Mouse (Mus musculus) T-helper 2 cell (primary cell): ENCODE results near the gene Fut2.
"Not testable (repeated sequence)": the region's sequence is repeated elsewhere in the genome, so short reads cannot be mapped to it uniquely, and the experiment has no call there.

Source experiments
- in situ Hi-C: fragments of 300-600 bp; cut with MboI, MseI; formaldehyde crosslinking; loops from one replicate; pipeline ENCODE4 v1.15.1; 2025; ENCODE audit warnings: high pct_unique_total_duplicates

Fut2 gene

GRCm38 (mm10) chr7:45677627-45678295 lies 11.6 kb upstream of the Fut2 start:
- in situ Hi-C loops: no loop called here

GRCm38 (mm10) chr7:45668921-45669320 lies 2.7 kb upstream of the Fut2 start:
- in situ Hi-C loops: no loop called here

- in situ Hi-C loops: no loop called here
Observed at GRCm38 (mm10) chr7:45667761-45668160, 1.6 kb upstream of the Fut2 start.

- in situ Hi-C loops: no loop called here
Observed at GRCm38 (mm10) chr7:45665303-45666138, 673 bp downstream of the Fut2 start.

GRCm38 (mm10) chr7:45661702-45662101 lies 4.5 kb downstream of the Fut2 start:
- in situ Hi-C loops: not testable (repeated sequence)

- in situ Hi-C loops: no loop called here
Observed at GRCm38 (mm10) chr7:45660746-45661478, 5.3 kb downstream of the Fut2 start.

GRCm38 (mm10) chr7:45654424-45655047 lies 11.7 kb downstream of the Fut2 start:
- in situ Hi-C loops: no loop called here

GRCm38 (mm10) chr7:45650484-45650883 lies 15.7 kb downstream of the Fut2 start:
- in situ Hi-C loops: not testable (repeated sequence)

GRCm38 (mm10) chr7:45649351-45649750 lies 16.8 kb downstream of the Fut2 start:
- in situ Hi-C loops: no loop called here

- in situ Hi-C loops: no loop called here
Observed at GRCm38 (mm10) chr7:45646671-45647070, 19.5 kb downstream of the Fut2 start.

- in situ Hi-C loops: no loop called here
Observed at GRCm38 (mm10) chr7:45645591-45645971, 20.6 kb downstream of the Fut2 start.

GRCm38 (mm10) chr7:45644872-45645590 lies 21.2 kb downstream of the Fut2 start:
- in situ Hi-C loops: no loop called here

GRCm38 (mm10) chr7:45644183-45644582 lies 22.0 kb downstream of the Fut2 start:
- in situ Hi-C loops: no loop called here

- in situ Hi-C loops: no loop called here
Observed at GRCm38 (mm10) chr7:45643441-45644178, 22.6 kb downstream of the Fut2 start.

GRCm38 (mm10) chr7:45642503-45643255 lies 23.5 kb downstream of the Fut2 start:
- in situ Hi-C loops: no loop called here

- in situ Hi-C loops: no loop called here
Observed at GRCm38 (mm10) chr7:45642083-45642482, 24.1 kb downstream of the Fut2 start.

- in situ Hi-C loops: no loop called here
Observed at GRCm38 (mm10) chr7:45641391-45642040, 24.7 kb downstream of the Fut2 start.

- in situ Hi-C loops: no loop called here
Observed at GRCm38 (mm10) chr7:45640191-45640957, 25.8 kb downstream of the Fut2 start.
